Mouse (Mus musculus) midbrain, embryonic 12.5 days (tissue): Measurements from ENCODE around the gene Smcr8. TPM values are rescaled to one million over a fixed set of nuclear protein-coding genes. Genes with fewer than 3 reads are reported as not detected.

Source experiments
- ATAC-seq: fragments of 200-750 bp; cut with Nextera tagmentation; 2 replicates; pipeline ENCODE4 v1.8.0; 2017; ENCODE audit warnings: low read depth, moderate TSS enrichment, moderate library complexity; ENCODE audit not compliant: low FRiP score
- H3K27ac ChIP-seq: fragments of 300-500 bp; sonication (generic); replicated peaks from 2 replicates; pipeline ENCODE4 v1.5.1; 2016; ENCODE audit warnings: mild to moderate bottlenecking
- H3K27me3 ChIP-seq: fragments of 300-500 bp; sonication (generic); 2 replicates; pipeline ENCODE4 v1.6.1; 2016; ENCODE audit warnings: mild to moderate bottlenecking
- H3K36me3 ChIP-seq: fragments of 300-500 bp; sonication (generic); 2 replicates; pipeline ENCODE4 v1.6.1; 2016
- H3K4me1 ChIP-seq: fragments of 300-500 bp; sonication (generic); 2 replicates; pipeline ENCODE4 v1.6.1; 2016
- H3K4me2 ChIP-seq: fragments of 300-500 bp; sonication (generic); replicated peaks from 2 replicates; pipeline ENCODE4 v1.6.1; 2016; ENCODE audit warnings: mild to moderate bottlenecking, moderate library complexity
- H3K4me3 ChIP-seq: fragments of 300-500 bp; sonication (generic); 2 replicates; pipeline ENCODE4 v1.5.1; 2016; ENCODE audit warnings: mild to moderate bottlenecking
- H3K9ac ChIP-seq: fragments of 300-500 bp; sonication (generic); replicated peaks from 2 replicates; pipeline ENCODE4 v1.6.1; 2016; ENCODE audit warnings: mild to moderate bottlenecking, moderate library complexity
- H3K9me3 ChIP-seq: fragments of 300-500 bp; sonication (generic); 2 replicates; pipeline ENCODE4 v1.6.1; 2016; ENCODE audit warnings: mild to moderate bottlenecking
- WGBS: fragments of 180-500 bp; shearing (Covaris S2); methylation state at CpG from one replicate; pipeline ENCODE4 v1.1.7; 2016; 5-methylcytosine and 5-hydroxymethylcytosine counted together
- polyA plus RNA-seq: library from polyadenylated mRNA; unstranded; fragments of >200 nt; fragmentation: Nextera tagmentation; extraction: Ambion mirVana; gene quantifications from 2 replicates; pipeline ENCODE4 v1.2.1, GENCODE M21; 2016

The Smcr8 gene
- polyA plus RNA-seq, 1 experiment from 2014 or later, result 11.3 TPM

DNA sequence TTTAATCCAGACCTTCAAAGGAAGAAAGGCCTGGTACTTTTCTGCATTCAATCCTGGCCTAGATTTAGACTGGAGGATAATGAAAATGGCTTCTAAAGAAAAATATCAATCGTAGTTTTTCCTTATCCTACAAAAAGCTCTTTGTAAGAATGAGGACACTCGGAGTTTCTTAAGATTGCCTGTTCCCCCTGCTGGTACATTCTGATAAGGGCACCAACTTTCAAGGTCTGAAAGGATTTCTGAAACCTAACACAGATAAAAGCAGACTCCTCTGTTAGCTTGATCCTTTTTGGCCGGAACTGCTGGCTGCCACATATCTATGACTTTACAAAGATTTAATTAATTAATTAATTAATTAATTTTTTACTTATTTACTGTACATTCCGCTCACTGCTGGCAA is 10.4 kb upstream of the Smcr8 start:
- Histone ChIP-seq H3K4me2 (no peak overlapping the region), H3K27ac (no peak overlapping the region), H3K4me3 (no peak overlapping the region), H3K9me3 (peaks cover 3% of the 10 kb centered on the region; the same call in 1 of the 2 replicates), H3K36me3 (peaks cover under 1% of the 10 kb centered on the region), H3K9ac (no peak overlapping the region), H3K27me3 (no peaks in the 10 kb centered on the region), H3K4me1 (no peaks in the 10 kb centered on the region)
- WGBS, result 86% methylated on average over 4 of the region's 4 CpGs
- no peak for ATAC-seq

DNA sequence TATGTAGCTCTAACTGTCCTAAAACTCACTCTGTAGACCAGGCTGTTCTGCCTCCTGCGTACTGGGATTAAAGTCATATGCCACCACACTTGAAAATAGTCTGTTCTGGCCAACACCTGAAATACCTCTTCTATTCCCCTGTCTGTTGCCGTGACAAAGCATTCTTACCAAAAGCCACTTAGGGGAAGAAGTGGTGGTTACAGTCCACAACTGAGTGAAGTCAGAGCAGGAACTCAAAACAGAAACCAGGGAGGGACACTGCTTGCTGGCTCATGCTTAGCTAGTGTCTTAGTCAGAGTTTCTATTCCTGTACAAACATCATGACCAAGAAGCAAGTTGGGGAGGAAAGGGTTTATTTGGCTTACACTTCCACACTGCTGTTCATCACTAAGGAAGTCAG is 8.0 kb upstream of the Smcr8 start:
- WGBS, result 95% methylated on average over 2 of the region's 2 CpGs
- Histone ChIP-seq H3K27ac (no peak overlapping the region), H3K9me3 (peaks cover 3% of the 10 kb centered on the region; the same call in 1 of the 2 replicates), H3K27me3 (no peaks in the 10 kb centered on the region), H3K4me1 (no peaks in the 10 kb centered on the region), H3K4me3 (no peak overlapping the region), H3K4me2 (no peak overlapping the region), H3K36me3 (no peaks in the 10 kb centered on the region), H3K9ac (no peak overlapping the region)
- no peak for ATAC-seq

DNA sequence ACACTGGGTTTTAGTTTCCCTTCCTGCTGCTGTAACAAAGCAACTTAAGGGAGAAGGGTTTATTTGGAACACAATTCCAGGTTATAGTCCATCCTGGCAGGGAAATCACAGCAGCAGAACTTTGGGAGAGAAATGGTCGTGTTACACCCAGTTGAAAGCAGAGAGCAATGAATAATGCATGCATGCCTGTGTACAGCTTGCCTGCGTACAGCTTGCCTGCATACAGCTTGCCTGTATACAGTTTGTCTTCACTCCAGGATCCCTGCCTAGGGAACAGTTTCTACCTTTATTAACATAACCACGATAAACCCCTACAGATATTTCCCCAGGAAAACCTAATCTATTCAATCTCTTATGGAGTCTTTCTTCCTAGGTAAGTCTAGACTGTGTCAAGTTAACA is 6.5 kb upstream of the Smcr8 start:
- H3K36me3 ChIP-seq, result no peaks in the 10 kb centered on the region
- no peak overlapping the region for H3K4me2 ChIP-seq
- peaks cover 11% of the 10 kb centered on the region for H3K4me1 ChIP-seq
- H3K9me3 ChIP-seq, result no peaks in the 10 kb centered on the region
- ATAC-seq, result no peak
- WGBS, result 88% methylated on average over 3 of the region's 3 CpGs
- no peak overlapping the region for H3K4me3 ChIP-seq
- H3K27me3 ChIP-seq, result no peaks in the 10 kb centered on the region
- no peak overlapping the region for H3K27ac ChIP-seq
- no peak overlapping the region for H3K9ac ChIP-seq

DNA sequence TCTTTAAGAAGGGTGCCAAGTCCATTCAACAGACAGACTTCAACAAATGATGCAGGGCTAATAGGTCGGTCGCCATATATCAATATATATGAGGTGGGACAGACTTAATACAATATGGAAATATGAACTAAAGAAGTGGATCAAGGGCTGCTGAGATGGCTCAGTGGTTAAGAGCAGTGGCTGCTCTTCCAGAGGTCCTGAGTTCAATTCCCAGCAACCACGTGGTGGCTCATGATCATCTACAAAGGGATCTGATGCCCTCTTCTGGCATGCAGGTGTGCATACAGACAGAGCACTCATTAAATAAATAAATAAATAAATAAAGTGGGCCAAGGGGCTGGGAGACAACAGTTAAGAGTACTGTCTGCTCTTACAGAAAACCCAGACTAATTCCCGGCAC is 5.2 kb upstream of the Smcr8 start:
- no peak overlapping the region for H3K4me3 ChIP-seq
- H3K9me3 ChIP-seq, result no peaks in the 10 kb centered on the region
- WGBS, result 86% methylated on average over 4 of the region's 4 CpGs
- no peak overlapping the region for H3K9ac ChIP-seq
- ATAC-seq, result no peak
- H3K27ac ChIP-seq, result no peak overlapping the region
- no peak overlapping the region for H3K4me2 ChIP-seq
- peaks cover 18% of the 10 kb centered on the region for H3K4me1 ChIP-seq
- no peaks in the 10 kb centered on the region for H3K27me3 ChIP-seq
- no peaks in the 10 kb centered on the region for H3K36me3 ChIP-seq

DNA sequence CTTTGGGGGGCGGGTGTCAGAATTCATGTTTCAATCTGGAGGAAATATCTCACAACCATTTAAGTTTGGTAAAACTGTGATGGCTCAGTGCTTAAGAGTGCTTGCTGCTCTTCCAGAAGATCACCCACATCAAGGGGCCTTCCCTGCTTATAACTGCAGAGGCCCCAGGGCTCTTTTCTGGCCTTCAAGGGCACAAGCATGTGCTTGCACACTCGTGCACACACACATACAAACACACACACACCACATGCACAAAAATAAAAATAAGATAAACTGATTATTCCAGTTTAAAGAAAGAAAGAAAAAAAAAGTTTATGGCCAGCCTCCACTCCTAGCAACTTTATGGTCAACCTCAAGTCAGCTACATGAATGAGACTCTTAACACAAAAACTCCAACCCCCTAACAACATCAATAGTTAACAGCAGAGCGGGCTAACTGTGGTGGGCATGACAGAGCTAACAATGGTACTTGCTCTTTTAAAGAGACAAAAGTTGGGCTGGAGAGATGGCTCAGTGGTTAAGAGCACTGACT is 3.1 kb upstream of the Smcr8 start:
- Histone ChIP-seq H3K4me2 (no peak overlapping the region), H3K36me3 (peaks cover 1% of the 10 kb centered on the region; the same call in 1 of the 2 replicates), H3K9me3 (no peaks in the 10 kb centered on the region), H3K27me3 (no peaks in the 10 kb centered on the region), H3K9ac (no peak overlapping the region), H3K4me1 (peaks cover 32% of the 10 kb centered on the region), H3K27ac (no peak overlapping the region), H3K4me3 (no peak overlapping the region)
- WGBS, result 98% methylated on average over 3 of the region's 3 CpGs
- no peak for ATAC-seq

DNA sequence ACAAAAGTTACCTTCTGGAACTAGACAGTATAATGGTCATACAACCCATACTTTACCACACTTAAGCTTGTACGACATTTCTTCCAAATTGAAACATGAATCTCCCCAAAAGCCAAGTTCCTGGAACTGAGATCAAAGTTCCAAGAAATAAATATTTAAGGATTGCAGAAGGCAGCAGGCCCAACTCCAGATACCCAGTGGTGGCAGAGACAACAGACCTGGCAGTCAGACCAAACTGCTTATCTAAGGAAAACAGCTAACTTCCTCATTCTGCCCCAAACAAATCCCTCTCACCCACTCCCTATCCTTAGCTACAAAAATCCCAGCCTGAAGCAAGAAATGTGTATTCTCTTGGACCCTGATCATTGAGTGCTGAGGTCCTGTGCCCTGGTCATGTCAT is 2.5 kb upstream of the Smcr8 start:
- no peaks in the 10 kb centered on the region for H3K27me3 ChIP-seq
- H3K9me3 ChIP-seq, result no peaks in the 10 kb centered on the region
- no peak for ATAC-seq
- WGBS, result 86% methylated on average over 1 of the region's 1 CpGs
- H3K9ac ChIP-seq, result no peak overlapping the region; the same call in 1 of the 2 replicates
- peaks cover 7% of the 10 kb centered on the region; the same call in 1 of the 2 replicates for H3K36me3 ChIP-seq
- H3K4me1 ChIP-seq, result peaks cover 39% of the 10 kb centered on the region
- no peak overlapping the region for H3K4me3 ChIP-seq
- H3K4me2 ChIP-seq, result peak overlapping the region; percentile 89
- no peak overlapping the region for H3K27ac ChIP-seq

DNA sequence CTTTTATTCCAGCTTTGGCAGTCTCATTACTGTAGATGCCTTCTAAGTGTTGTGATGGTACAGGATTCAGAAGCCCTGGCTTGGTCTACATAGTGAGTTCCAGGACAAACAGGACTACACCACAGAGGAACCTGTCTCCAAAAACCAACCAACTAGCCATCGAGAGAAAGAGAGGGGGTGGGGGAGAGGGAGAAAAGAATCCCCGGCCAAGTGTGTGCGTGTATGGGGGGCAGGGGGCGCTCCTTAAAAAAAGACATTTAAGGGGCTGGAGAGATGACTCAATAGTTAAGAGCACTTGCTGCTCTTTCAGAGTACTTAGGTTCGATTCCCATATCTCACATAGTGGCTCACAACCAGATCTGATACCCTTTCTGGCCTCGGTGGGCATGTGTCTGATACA is 1.7 kb upstream of the Smcr8 start:
- H3K27me3 ChIP-seq, result no peaks in the 10 kb centered on the region
- H3K4me2 ChIP-seq, result peak overlapping the region; percentile 89
- 60% methylated on average over 6 of the region's 6 CpGs for WGBS
- no peak overlapping the region for H3K9ac ChIP-seq
- no peak for ATAC-seq
- peaks cover 46% of the 10 kb centered on the region for H3K4me1 ChIP-seq
- H3K36me3 ChIP-seq, result peaks cover 13% of the 10 kb centered on the region; the same call in 1 of the 2 replicates
- no peak overlapping the region for H3K27ac ChIP-seq
- no peaks in the 10 kb centered on the region for H3K9me3 ChIP-seq
- H3K4me3 ChIP-seq, result peak overlapping the region; percentile 67

DNA sequence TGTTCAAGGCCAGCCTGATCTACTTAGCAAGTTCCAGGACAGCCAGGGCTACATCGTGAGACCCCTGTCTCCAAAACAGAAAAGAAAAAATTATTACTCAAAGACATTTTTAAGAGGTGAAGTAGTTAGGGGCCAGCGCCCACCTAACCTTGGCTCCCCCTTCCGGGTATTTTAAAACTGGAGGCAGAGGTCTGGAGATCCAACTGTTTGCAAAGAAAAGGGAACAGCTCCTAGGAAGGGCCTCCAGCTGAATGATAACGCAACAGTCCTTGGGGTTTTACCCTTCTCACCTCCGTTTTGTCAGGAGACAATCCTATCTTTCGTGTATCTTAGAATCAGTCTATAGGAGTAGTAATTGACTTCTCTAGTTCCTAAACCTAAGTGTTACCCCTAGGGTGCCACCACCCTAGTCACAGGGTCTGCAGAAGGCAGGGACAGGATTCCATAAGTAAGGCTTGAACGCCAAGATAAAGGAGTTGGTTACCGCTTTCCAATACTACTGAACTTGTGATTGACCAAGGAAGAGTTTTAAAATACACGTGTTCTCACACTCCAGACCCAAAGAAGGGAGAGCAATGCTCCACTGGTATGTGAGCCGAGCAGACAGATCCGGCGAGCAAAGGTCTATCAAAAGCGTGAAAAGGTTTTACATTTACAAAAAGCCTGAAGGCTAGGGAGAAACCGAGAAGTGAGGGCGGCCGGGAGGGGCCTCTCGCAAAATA is 1.1 kb upstream of the Smcr8 start:
- peaks cover 53% of the 10 kb centered on the region for H3K4me1 ChIP-seq

DNA sequence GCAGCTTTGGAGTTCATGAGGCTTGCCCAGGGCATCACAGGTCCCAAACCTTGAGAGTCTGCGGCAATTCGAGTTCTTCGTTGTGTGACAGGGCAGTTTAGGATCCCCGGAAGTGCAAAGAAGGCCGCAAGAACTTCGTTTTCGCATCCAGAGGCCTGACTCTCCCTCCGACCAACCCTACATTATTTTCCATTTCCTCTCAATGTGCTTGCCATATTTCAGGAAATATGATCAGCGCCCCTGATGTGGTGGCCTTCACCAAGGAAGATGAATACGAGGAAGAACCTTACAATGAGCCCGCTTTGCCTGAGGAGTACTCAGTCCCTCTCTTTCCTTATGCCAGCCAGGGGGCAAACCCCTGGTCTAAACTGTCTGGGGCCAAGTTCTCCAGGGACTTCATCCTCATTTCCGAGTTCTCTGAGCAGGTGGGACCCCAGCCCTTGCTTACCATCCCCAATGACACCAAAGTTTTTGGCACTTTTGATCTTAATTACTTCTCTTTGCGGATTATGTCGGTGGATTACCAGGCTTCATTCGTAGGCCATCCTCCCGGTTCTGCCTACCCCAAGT is 562 bp downstream of the Smcr8 start:
- Histone ChIP-seq H3K4me3 (peak overlapping the region; percentile 67), H3K4me1 (peaks cover 69% of the 10 kb centered on the region), H3K36me3 (peaks cover 13% of the 10 kb centered on the region; the same call in 1 of the 2 replicates), H3K27ac (peak overlapping the region; percentile 79; the same call in 1 of the 2 replicates), H3K4me2 (peak overlapping the region; percentile 89), H3K9me3 (no peaks in the 10 kb centered on the region), H3K9ac (peak overlapping the region; percentile 79), H3K27me3 (no peaks in the 10 kb centered on the region)
- WGBS, result 25% methylated on average over 16 of the region's 16 CpGs
- ATAC-seq, result no peak

More for the DNA sequence above, 1.1 kb upstream of the Smcr8 start:
- no peaks in the 10 kb centered on the region for H3K9me3 ChIP-seq
- H3K27me3 ChIP-seq, result no peaks in the 10 kb centered on the region
- WGBS, result 3% methylated on average over 17 of the region's 17 CpGs
- peak overlapping the region; percentile 79; the same call in 1 of the 2 replicates for H3K27ac ChIP-seq
- H3K4me3 ChIP-seq, result peak overlapping the region; percentile 67
- peak overlapping the region; percentile 66 for H3K9ac ChIP-seq
- peaks cover 13% of the 10 kb centered on the region; the same call in 1 of the 2 replicates for H3K36me3 ChIP-seq
- ATAC-seq, result no peak
- peak overlapping the region; percentile 89 for H3K4me2 ChIP-seq

DNA sequence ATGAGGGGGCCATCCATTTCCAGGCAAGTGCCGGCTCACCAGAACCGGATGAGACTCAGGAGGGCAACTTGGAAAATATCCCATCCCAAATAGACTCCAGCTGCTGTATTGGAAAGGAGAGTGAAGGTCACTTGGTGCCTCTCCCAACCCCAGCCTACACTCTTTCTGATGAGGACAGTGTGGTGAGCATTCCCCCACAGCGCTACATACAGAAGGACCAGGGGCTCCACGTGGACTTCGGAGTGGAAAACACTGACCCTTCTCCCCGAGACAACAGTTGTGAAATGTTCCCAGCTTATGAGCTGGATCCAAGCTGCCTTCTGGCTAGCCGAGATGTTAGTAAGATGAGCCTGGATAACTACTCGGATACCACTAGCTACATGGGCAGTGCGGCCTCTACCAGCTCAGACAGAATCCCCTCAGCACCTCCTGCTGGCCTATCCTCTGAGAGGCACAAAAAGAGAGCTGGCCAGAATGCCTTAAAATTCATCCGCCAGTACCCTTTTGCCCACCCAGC is 2.4 kb downstream of the Smcr8 start:
- Histone ChIP-seq H3K36me3 (peaks cover 27% of the 10 kb centered on the region), H3K4me2 (peak overlapping the region; percentile 40), H3K9ac (peak overlapping the region; percentile 29; the same call in 1 of the 2 replicates), H3K4me1 (peaks cover 69% of the 10 kb centered on the region), H3K27ac (no peak overlapping the region), H3K4me3 (peak overlapping the region; percentile 8), H3K9me3 (no peaks in the 10 kb centered on the region), H3K27me3 (no peaks in the 10 kb centered on the region)
- ATAC-seq, result no peak
- WGBS, result 91% methylated on average over 10 of the region's 10 CpGs

DNA sequence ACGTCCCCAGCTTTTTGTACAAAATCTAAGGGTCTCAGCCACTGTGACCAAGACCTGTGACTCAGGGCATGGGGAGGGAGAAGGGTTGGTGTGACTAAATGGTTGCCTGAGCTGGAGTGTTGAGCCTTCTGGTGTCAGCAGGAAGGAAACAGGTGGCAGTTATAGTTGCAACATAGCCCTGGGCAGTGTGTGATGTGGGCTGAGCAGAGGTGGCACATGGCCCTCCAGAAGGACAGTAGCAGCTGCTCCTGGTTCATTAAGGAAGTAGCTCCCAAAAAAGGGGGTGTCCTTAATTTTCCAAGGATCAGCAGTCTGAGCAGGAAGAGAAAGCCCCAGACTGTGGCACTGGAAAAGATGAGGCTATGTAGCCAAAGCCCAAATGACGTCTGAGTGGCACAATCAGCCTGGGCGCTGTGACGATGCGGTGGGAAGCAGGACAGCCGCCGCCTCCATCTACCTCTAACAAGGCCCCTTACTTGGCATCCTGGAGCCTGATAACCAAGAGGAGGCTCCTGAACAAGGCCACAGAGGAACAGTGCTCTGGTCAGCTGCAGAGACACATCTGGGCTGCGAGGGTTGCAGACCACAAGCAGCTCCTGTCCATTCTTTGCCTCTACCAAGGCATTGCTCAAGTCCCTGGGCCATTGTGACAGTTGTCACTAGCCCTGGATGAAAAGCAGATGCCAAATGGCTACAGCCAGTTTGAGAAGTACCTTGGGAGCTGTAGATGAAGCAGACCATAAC is 7.0 kb downstream of the Smcr8 start:
- no peak overlapping the region for H3K4me2 ChIP-seq
- H3K4me3 ChIP-seq, result no peak overlapping the region
- H3K27ac ChIP-seq, result no peak overlapping the region
- WGBS, result 95% methylated on average over 8 of the region's 8 CpGs
- peaks cover 36% of the 10 kb centered on the region for H3K4me1 ChIP-seq
- H3K9me3 ChIP-seq, result no peaks in the 10 kb centered on the region
- no peak for ATAC-seq
- peaks cover 68% of the 10 kb centered on the region for H3K36me3 ChIP-seq
- H3K27me3 ChIP-seq, result no peaks in the 10 kb centered on the region
- H3K9ac ChIP-seq, result no peak overlapping the region
